Mouse (Mus musculus) cortical plate, adult 2 months (tissue): ENCODE results near the gene Rora. TPM values are rescaled to one million over a fixed set of nuclear protein-coding genes. Genes with fewer than 3 reads are reported as not detected.

Experiments used
- H3K27ac ChIP-seq: fragments of 200-500 bp; 2 replicates; pipeline ENCODE4 v1.5.1; 2012; ENCODE audit warnings: low read length, control low read depth, inconsistent platforms; ENCODE audit not compliant: insufficient read depth
- H3K4me1 ChIP-seq: fragments of 200-500 bp; 2 replicates; pipeline ENCODE4 v1.6.1; 2011; ENCODE audit warnings: low read length; ENCODE audit not compliant: control insufficient read depth, insufficient read depth
- H3K4me3 ChIP-seq: fragments of 200-500 bp; 2 replicates; pipeline ENCODE4 v1.5.1; 2011; ENCODE audit warnings: mild to moderate bottlenecking, low read length, control low read depth; ENCODE audit not compliant: insufficient read depth
- CTCF ChIP-seq: fragments of 200-500 bp; IDR thresholded peaks from 2 replicates; pipeline ENCODE4 v1.5.1; 2011; ENCODE audit warnings: mild to moderate bottlenecking, control low read depth, low read length; ENCODE audit not compliant: insufficient read depth; ENCODE audit errors: extremely low read depth
- POLR2A ChIP-seq: fragments of 200-500 bp; IDR thresholded peaks from 2 replicates; pipeline ENCODE4 v1.6.1; 2011; ENCODE audit warnings: mild to moderate bottlenecking, low read length, control low read depth; ENCODE audit not compliant: insufficient read depth; ENCODE audit errors: extremely low read depth
- polyA plus RNA-seq: library from polyadenylated mRNA; depleted of rRNA; stranded (reverse); fragments of >200 nt; gene quantifications from 2 replicates; pipeline ENCODE4 v1.2.3, GENCODE M21; 2012

The Rora gene
- polyA plus RNA-seq, 1 experiment = 23.6 TPM

DNA sequence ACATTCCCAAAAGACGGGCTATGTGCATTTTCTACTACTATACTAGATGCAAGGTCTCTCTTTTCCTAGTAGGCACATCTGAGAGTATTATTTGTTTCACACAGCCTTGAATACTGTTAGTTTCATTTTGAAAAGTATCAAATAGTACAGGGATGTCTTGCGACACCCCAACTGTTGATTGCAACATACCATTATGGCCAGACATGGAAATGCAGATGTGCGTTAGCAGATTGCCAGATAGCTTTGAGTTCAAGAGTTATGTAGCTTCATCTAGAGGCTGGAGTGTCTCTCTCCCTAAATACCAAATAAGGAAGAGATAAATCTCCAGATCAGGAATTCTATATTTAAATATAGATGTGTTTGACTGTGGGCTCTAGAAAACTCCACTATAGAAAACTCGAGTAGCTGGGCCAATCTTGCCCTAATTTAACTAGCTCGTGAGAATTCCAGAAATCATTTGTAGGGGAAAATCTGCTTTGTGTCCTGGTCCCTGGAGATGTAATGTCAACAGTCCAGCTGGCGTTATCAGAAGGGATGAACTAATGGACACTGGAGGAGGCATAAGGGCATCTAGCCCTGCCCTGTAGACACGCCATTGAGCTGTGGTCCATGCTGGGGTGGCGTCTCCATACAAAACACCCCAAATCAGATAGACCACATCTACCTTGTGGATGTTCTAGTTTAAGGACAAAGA lies 390.5 kb downstream of the Rora start:
- H3K4me3 ChIP-seq = no peak overlapping the region
- no peaks in the 10 kb centered on the region for H3K4me1 ChIP-seq
- no peak for TF ChIP-seq POLR2A
- TF ChIP-seq CTCF = no peak
- H3K27ac ChIP-seq = no peak overlapping the region

DNA sequence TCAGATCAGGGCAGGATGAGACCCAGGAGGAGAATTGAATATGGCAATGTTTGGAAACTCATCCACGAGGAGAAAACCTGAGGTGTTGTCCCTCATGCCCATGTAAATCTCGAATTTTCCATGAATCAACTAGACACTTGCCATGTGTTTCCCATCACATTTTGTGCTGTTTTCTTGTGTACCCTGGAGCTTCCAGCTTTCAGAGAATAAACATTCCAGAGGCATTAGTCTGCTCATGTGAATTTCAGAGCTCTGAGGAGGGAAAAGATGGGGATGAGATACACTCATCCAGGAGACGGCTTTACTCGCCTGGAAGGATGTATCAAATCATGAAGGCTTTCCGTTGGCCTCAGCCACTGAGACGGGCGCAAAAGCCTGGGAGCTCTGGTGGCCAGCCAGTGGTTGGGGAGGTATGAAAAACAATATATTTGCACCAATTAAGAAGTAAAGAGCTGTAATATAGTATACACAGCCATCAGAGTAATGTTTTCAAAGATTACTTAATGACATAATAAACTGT lies 391.1 kb downstream of the Rora start:
- TF ChIP-seq POLR2A (no peak), CTCF (no peak)
- H3K27ac ChIP-seq = no peak overlapping the region
- H3K4me3 ChIP-seq = no peak overlapping the region
- no peaks in the 10 kb centered on the region for H3K4me1 ChIP-seq

GRCm38 (mm10) chr9:69045908-69046307 lies 392.3 kb downstream of the Rora start:
- Histone ChIP-seq H3K4me3 (no peak overlapping the region), H3K27ac (no peak overlapping the region), H3K4me1 (no peaks in the 10 kb centered on the region)
- TF ChIP-seq POLR2A (no peak), CTCF (no peak)

DNA sequence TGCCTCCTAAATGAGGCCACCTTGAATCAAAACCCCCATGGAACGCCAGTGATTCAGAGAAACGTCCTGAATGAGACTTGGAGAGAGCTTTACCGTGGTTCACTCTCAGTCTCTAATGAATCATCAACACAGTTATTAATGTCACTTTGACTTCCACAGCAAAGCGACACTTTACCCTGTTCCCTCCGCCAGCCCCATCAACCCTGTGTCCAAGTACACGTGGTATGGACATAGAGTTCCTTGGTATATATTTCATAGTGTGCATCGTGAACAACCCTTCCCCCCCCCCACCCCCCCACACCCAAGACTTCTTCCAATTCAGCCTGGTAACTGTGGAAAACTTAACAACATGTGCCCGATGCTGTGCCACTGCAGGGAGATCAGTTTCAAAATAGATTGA lies 397.3 kb downstream of the Rora start:
- H3K4me3 ChIP-seq = no peak overlapping the region
- no peak for TF ChIP-seq POLR2A
- no peak for TF ChIP-seq CTCF
- H3K4me1 ChIP-seq = no peaks in the 10 kb centered on the region
- no peak overlapping the region for H3K27ac ChIP-seq

DNA sequence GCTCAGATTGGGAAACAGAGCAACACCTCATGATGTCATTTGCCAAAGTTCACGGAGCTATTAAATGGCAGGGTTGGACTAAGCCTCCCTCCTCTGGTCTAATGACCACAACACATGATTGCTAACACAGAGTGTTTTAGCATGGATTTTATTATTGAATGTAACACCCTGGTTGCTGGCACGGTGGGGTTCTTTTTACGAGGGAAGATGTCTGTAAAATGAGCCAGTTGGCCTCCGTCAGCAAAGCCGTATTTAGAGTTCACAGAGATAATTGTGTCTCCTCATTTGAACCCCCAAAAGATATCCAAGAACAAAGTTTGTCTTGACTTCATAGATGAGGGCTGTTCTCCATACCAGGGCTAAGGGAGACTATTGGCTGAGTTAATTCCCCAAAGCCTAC lies 398.3 kb downstream of the Rora start:
- TF ChIP-seq POLR2A = no peak
- TF ChIP-seq CTCF = no peak
- no peak overlapping the region for H3K27ac ChIP-seq
- no peaks in the 10 kb centered on the region for H3K4me1 ChIP-seq
- H3K4me3 ChIP-seq = no peak overlapping the region

DNA sequence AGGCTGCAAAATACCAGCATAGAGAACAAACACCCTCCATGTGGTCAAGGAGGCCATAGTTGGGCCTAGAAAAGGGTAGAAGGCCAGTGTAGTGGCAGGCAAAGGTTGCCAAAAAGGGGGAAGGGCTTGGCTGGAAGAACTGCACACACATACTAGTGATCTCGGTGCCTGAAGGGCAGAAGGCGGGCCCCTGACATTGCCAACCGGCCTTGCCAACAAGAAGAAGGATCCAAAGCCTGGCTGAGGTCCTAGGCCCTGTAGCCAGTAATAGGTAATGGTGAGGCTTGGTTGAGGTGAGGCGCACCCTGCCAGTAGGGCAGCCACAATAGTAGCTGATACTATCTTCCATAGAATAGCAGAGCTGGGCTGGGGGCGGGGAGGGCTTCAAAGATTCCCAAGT lies 401.7 kb downstream of the Rora start:
- no peaks in the 10 kb centered on the region for H3K4me1 ChIP-seq
- TF ChIP-seq CTCF = no peak
- no peak for TF ChIP-seq POLR2A
- no peak overlapping the region for H3K4me3 ChIP-seq
- H3K27ac ChIP-seq = no peak overlapping the region

DNA sequence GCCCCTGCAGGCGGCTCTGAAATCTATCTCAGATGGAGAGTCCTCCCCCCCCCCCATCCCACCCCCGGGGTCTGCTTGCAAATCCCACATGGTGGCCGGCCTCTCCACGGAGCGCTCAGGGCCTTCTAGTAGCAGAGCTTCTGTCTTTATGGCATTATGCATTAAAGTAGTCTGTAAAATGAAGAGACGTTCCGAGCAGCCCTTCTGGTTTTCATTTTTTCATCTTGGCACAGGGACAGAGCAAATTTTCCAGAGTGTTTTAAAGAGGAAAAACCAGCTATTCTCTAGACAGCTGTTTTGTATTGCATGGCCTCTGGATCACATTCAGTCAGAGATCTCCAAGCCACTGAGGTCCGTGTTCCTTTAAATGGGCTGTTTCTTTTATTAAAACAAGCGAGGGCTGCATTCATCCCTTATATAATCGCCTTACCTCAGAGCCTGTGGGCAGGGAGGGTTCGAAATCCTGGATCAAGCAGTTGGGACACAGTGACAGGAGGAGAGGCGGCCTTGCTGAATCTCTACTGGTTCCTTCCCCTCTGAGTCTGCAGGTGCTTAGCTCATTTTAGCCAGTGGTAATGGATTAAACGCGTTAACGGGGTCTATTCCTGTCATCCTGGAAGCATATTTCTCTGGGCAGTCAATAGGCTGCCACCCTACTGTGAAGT lies 417.7 kb downstream of the Rora start:
- TF ChIP-seq CTCF (no peak), POLR2A (no peak)
- Histone ChIP-seq H3K4me3 (no peak overlapping the region), H3K4me1 (no peaks in the 10 kb centered on the region; the same call in 1 of the 2 replicates), H3K27ac (no peak overlapping the region)

DNA sequence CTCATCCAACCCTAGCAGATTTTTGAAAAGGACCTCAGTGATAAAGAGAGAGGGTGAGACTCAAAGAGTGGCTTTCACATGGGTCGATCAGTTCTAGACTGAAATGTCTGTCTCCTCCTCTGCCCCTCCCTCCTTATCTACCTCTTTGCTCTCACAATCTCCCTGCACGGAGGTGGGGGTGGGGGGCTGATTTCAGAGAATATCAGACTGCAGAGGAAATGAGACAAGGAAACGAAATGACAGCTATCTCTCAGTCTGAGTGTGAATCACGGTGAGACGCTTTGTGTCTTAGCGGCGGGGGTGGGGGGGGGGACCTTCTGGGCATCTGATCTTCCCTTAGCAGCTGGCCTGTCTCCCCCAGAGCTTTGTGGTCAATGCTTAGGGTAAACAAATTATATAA lies 419.7 kb downstream of the Rora start:
- TF ChIP-seq POLR2A = no peak
- no peak overlapping the region for H3K27ac ChIP-seq

DNA sequence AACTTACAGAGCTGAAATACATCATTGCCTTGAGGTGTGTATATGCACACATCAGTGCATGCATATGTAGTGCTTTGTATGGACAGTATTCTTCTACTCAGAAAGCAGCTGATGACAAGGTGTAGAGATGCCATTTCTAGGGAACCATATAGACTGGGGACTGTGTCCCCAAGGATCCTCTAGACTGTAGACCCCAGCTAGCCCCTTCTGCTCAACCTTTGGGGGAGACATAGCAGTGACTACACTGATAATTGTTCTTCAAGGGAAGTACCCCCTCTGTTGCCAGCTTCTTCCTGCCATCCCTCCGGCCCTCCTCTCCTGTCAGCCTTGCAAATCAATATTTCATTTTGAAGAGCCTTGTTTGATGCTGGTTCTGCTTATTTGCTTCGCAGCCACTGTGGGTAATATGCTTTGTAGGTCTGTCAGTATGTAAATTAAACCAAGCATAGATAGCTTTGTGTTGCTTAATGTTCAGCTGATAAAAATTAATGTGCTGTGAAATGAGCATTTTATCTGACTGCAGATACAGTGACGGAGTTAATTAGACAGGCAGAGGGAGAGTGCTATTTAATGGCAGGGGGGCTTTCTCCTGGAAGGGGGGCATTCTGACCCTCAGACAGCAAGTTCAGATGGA lies 430.6 kb downstream of the Rora start:
- no peak for TF ChIP-seq POLR2A
- Histone ChIP-seq H3K4me3 (no peak overlapping the region), H3K4me1 (no peaks in the 10 kb centered on the region; the same call in 1 of the 2 replicates), H3K27ac (no peak overlapping the region)

More for the DNA sequence above, 419.7 kb downstream of the Rora start:
- Histone ChIP-seq H3K4me1 (no peaks in the 10 kb centered on the region; the same call in 1 of the 2 replicates), H3K4me3 (no peak overlapping the region)
